Mouse (Mus musculus): ENCODE data around the gene Adcy5.

Adcy5 gene

GRCm38 (mm10) chr16:35270353-35270934 is 115.8 kb downstream of the Adcy5 start:
- DNase-seq (ENCODE audit: low spot score in 2 of 2), result peak; percentile 50 to 76

GRCm38 (mm10) chr16:35270945-35271344 is 116.3 kb downstream of the Adcy5 start:
- DNase-seq (ENCODE audit: low spot score in 2 of 2), result no peak

GRCm38 (mm10) chr16:35271572-35271971 is 116.9 kb downstream of the Adcy5 start:
- no peak for DNase-seq (ENCODE audit: low spot score in 2 of 2)

GRCm38 (mm10) chr16:35272417-35272816 is 117.7 kb downstream of the Adcy5 start:
- no peak for DNase-seq (ENCODE audit: low spot score in 2 of 2)

- no peak for DNase-seq (ENCODE audit: low spot score in 2 of 2)
Observed at GRCm38 (mm10) chr16:35278166-35278565, 123.5 kb downstream of the Adcy5 start.

- DNase-seq (ENCODE audit: low spot score in 2 of 2), result no peak
Observed at GRCm38 (mm10) chr16:35282456-35282855, 127.8 kb downstream of the Adcy5 start.

- no peak for DNase-seq (ENCODE audit: low spot score in 2 of 2)
Observed at GRCm38 (mm10) chr16:35285821-35286220, 131.1 kb downstream of the Adcy5 start.

- no peak for DNase-seq (ENCODE audit: low spot score in 2 of 2)
Observed at GRCm38 (mm10) chr16:35287244-35287643, 132.6 kb downstream of the Adcy5 start.

GRCm38 (mm10) chr16:35297786-35298185 is 143.1 kb downstream of the Adcy5 start:
- no peak for DNase-seq (ENCODE audit: low spot score in 2 of 2)

- DNase-seq (ENCODE audit: low spot score in 2 of 2), result no peak
Observed at GRCm38 (mm10) chr16:35300156-35300555, 145.5 kb downstream of the Adcy5 start.

GRCm38 (mm10) chr16:35302441-35303280 is 148.0 kb downstream of the Adcy5 start:
- DNase-seq (ENCODE audit: low spot score in 2 of 2), result no peak

GRCm38 (mm10) chr16:35303721-35304120 is 149.0 kb downstream of the Adcy5 start:
- DNase-seq (ENCODE audit: low spot score in 2 of 2), result no peak

- no peak for DNase-seq (ENCODE audit: low spot score in 2 of 2)
Observed at GRCm38 (mm10) chr16:35304416-35304815, 149.7 kb downstream of the Adcy5 start.

- no peak for DNase-seq (ENCODE audit: low spot score in 2 of 2)
Observed at GRCm38 (mm10) chr16:35305226-35305625, 150.5 kb downstream of the Adcy5 start.

- DNase-seq (ENCODE audit: low spot score in 2 of 2), result no peak
Observed at GRCm38 (mm10) chr16:35306631-35307030, 152.0 kb downstream of the Adcy5 start.

- DNase-seq (ENCODE audit: low spot score in 2 of 2), result no peak
Observed at GRCm38 (mm10) chr16:35307331-35307730, 152.7 kb downstream of the Adcy5 start.

- DNase-seq (ENCODE audit: low spot score in 2 of 2), result no peak
Observed at GRCm38 (mm10) chr16:35308016-35308415, 153.3 kb downstream of the Adcy5 start.

- DNase-seq (ENCODE audit: low spot score in 2 of 2), result no peak
Observed at GRCm38 (mm10) chr16:35308486-35309143, 153.9 kb downstream of the Adcy5 start.

GRCm38 (mm10) chr16:35309634-35310033 is 155.0 kb downstream of the Adcy5 start:
- no peak for DNase-seq (ENCODE audit: low spot score in 2 of 2)

GRCm38 (mm10) chr16:35310551-35311110 is 156.0 kb downstream of the Adcy5 start:
- DNase-seq (ENCODE audit: low spot score in 2 of 2), result no peak

- DNase-seq (ENCODE audit: low spot score in 2 of 2), result no peak
Observed at GRCm38 (mm10) chr16:35311586-35311985, 156.9 kb downstream of the Adcy5 start.

GRCm38 (mm10) chr16:35315496-35315895 is 160.8 kb downstream of the Adcy5 start:
- no peak for DNase-seq (ENCODE audit: low spot score in 2 of 2)

Data from heart, adult 9 months (tissue).